ENCODE assay signal across 8 mouse cellular contexts in the genomic region with DNA sequence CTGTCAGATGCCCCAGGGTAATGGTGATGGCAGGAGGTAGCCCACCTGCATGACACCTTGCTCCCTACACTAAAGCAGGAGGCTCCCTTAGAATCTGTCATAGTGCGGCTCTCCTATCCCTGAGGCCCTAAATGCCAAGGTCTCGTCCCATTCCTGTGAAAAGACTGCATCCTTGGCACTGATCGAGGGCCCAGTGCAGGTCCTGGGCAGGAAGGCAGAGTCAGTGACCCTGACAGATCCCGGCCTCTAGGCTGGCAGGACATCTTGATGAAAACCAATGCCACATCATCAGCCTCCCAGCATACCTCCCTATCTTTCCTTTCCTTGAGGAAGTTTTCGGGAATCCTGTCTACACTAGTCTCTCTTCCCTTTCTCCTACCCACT. TPM values are rescaled to one million over a fixed set of nuclear protein-coding genes. Genes with fewer than 3 reads are reported as not detected.
DNase-seq lines count a peak whose midpoint lies in the region; ATAC-seq and TF ChIP-seq lines count a peak whose summit lies in the region.

No protein-coding gene starts in this region.

- no peaks in the 10 kb centered on the region for H3K9me3 ChIP-seq in heart, embryonic 10.5 days
- H3K9me3 ChIP-seq in ES-Bruce4 (replicated peaks; ENCODE audit: control insufficient read depth, insufficient read depth, low read length, poor library complexity, severe bottlenecking): no peaks in the 10 kb centered on the region
- no peaks in the 10 kb centered on the region for H3K9me3 ChIP-seq in forebrain, embryonic 16.5 days (ENCODE audit: control insufficient read depth, low read length)

- no peak for TF ChIP-seq EP300 in ES-Bruce4 (IDR thresholded peaks at IDR 0.05; ENCODE audit: insufficient read depth, low read depth, low read length)

- 59% methylated on average over 5 of the region's 5 CpGs for WGBS in heart, embryonic 10.5 days
- WGBS in forebrain, embryonic 16.5 days: 56% methylated on average over 5 of the region's 5 CpGs
- 65% methylated on average over 5 of the region's 5 CpGs for WGBS in macrophage (ENCODE audit: missing documents)

- H3K79me2 ChIP-seq in macrophage (ENCODE audit: inconsistent target): no peaks in the 10 kb centered on the region

- H3K4me3 ChIP-seq in heart, embryonic 10.5 days: peak overlapping the region; percentile 66
- H3K4me3 ChIP-seq in ES-Bruce4 (ENCODE audit: low read depth, low read length) (peak overlapping the region; percentile 72; the same call in 1 of the 2 replicates), macrophage (ENCODE audit: inconsistent target) (peak overlapping the region; percentile 45)
- peak overlapping the region; percentile 57 for H3K4me3 ChIP-seq in forebrain, embryonic 16.5 days (replicated peaks; ENCODE audit: low read length)

- H3K27ac ChIP-seq in heart, embryonic 10.5 days: peak overlapping the region; percentile 92
- H3K27ac ChIP-seq in ES-Bruce4 (ENCODE audit: insufficient read depth, low read length): no peak overlapping the region
- H3K27ac ChIP-seq in forebrain, embryonic 16.5 days (ENCODE audit: low read length): no peak overlapping the region
- 0 out of 2 replicates have a peak overlapping the region, but pooled peaks have one; percentile 36 for H3K27ac ChIP-seq in macrophage

- H3K4me2 ChIP-seq in forebrain, embryonic 16.5 days (ENCODE audit: low read length): peak overlapping the region; percentile 63

- ATAC-seq in forebrain, embryonic 16.5 days: no peak

- H3K27me3 ChIP-seq in heart, embryonic 10.5 days (ENCODE audit: insufficient read depth, poor library complexity, severe bottlenecking): peaks cover 40% of the 10 kb centered on the region
- no peaks in the 10 kb centered on the region for H3K27me3 ChIP-seq in ES-Bruce4 (ENCODE audit: control insufficient read depth, insufficient read depth, low read length, poor library complexity, severe bottlenecking)
- peaks cover 5% of the 10 kb centered on the region; the same call in 1 of the 2 replicates for H3K27me3 ChIP-seq in forebrain, embryonic 16.5 days (replicated peaks; ENCODE audit: control insufficient read depth, insufficient read depth, low read length)

- no peak for TF ChIP-seq CTCF in ES-Bruce4 (IDR thresholded peaks at IDR 0.05; ENCODE audit: low read depth, low read length)

- no peak for TF ChIP-seq POLR2A in ES-Bruce4 (IDR thresholded peaks at IDR 0.05; ENCODE audit: insufficient read depth, low read length)

- DNase-seq in heart, embryonic 10.5 days (ENCODE audit: low spot score): no peak
- no peak for DNase-seq in heart, adult 18-20 months
- no peak for DNase-seq in right cerebral cortex, postnatal 25 days
- no peak for DNase-seq in gastrocnemius, postnatal 4 days (ENCODE audit: low spot score in 2 of 2)
- DNase-seq in thymus, postnatal 10 days (ENCODE audit: low spot score in 2 of 2): no peak

- peaks cover 23% of the 10 kb centered on the region for H3K4me1 ChIP-seq in heart, embryonic 10.5 days
- no peaks in the 10 kb centered on the region for H3K4me1 ChIP-seq in ES-Bruce4 (ENCODE audit: control insufficient read depth, insufficient read depth, low read length)
- peaks cover 15% of the 10 kb centered on the region for H3K4me1 ChIP-seq in forebrain, embryonic 16.5 days (replicated peaks; ENCODE audit: control insufficient read depth, insufficient read depth, low read length)

- peak overlapping the region; percentile 74 for H3K9ac ChIP-seq in ES-Bruce4 (ENCODE audit: low read depth, poor library complexity, severe bottlenecking)
- peak overlapping the region; percentile 86 for H3K9ac ChIP-seq in forebrain, embryonic 16.5 days (replicated peaks; ENCODE audit: low read depth, low read length)

- H3K36me3 ChIP-seq in heart, embryonic 10.5 days: no peaks in the 10 kb centered on the region
- H3K36me3 ChIP-seq in ES-Bruce4 (ENCODE audit: control insufficient read depth, insufficient read depth, low read length, poor library complexity, severe bottlenecking) (no peaks in the 10 kb centered on the region), macrophage (ENCODE audit: inconsistent target) (no peaks in the 10 kb centered on the region)
- H3K36me3 ChIP-seq in forebrain, embryonic 16.5 days (ENCODE audit: control insufficient read depth, insufficient read depth): no peaks in the 10 kb centered on the region

RNA-seq across cellular contexts. Expression of gene Vwa1, which starts 5.0 kb away (rescaled TPM):
- polyA plus RNA-seq in heart, embryonic 10.5 days (2016; fragmentation: Nextera tagmentation; extraction: Ambion mirVana): 2.1 and 3.1 TPM in 2 replicates
- 10 to 100 TPM in 1 of 2 experiments, 1 to 10 TPM in 1; 7.1 to 14.6 TPM for total RNA-seq in heart, adult 18-20 months (2021)
- polyA plus RNA-seq in ES-Bruce4 (2011; ENCODE audit: insufficient read depth, insufficient read length, low read depth, missing spikeins) (0.67 and 0.99 TPM in 2 replicates), macrophage (2018) (0.09 to 0.10 TPM in 2 of 3 replicates, not detected in the other)
- 27.3 and 29.6 TPM in 2 replicates for polyA plus RNA-seq in forebrain, embryonic 16.5 days (2015; fragmentation: Nextera tagmentation; extraction: Ambion mirVana)
- total RNA-seq in macrophage (2018; cell fraction: chromatin; rRNA removed): 1 to 10 TPM in 1 of 26 experiments, under 1 TPM in 17, not detected in 8; 0.17 to 1.0 (median 0.36) TPM
- under 1 TPM in 12 of 26 experiments, not detected in 14; 0.04 to 0.10 (median 0.06) TPM for total RNA-seq in macrophage (2018; cell fraction: cytosol; rRNA removed)
- under 1 TPM in 14 of 26 experiments, not detected in 12; 0.12 to 0.98 (median 0.32) TPM for total RNA-seq in macrophage (2018; cell fraction: nucleus; rRNA removed)
- 10 to 100 TPM; 23.4 to 26.4 TPM for total RNA-seq in gastrocnemius, postnatal 4 days (2021)

RNA-seq across cellular contexts. Expression of gene Atad3a, which starts 8.6 kb away (rescaled TPM):
- polyA plus RNA-seq in heart, embryonic 10.5 days (2016; fragmentation: Nextera tagmentation; extraction: Ambion mirVana): 133 and 147 TPM in 2 replicates
- total RNA-seq in heart, adult 18-20 months (2021): 10 to 100 TPM; 44.6 to 44.8 TPM
- polyA plus RNA-seq in ES-Bruce4 (2011; ENCODE audit: insufficient read depth, insufficient read length, low read depth, missing spikeins) (78.2 and 89.5 TPM in 2 replicates), macrophage (2018) (11.3 to 32.7 TPM (median 12.1 TPM) in 3 replicates)
- polyA plus RNA-seq in forebrain, embryonic 16.5 days (2015; fragmentation: Nextera tagmentation; extraction: Ambion mirVana): 98.2 and 101 TPM in 2 replicates
- 100 to 1,000 TPM in 3 of 26 experiments, 10 to 100 TPM in 23; 15.5 to 134 (median 57.2) TPM for total RNA-seq in macrophage (2018; cell fraction: chromatin; rRNA removed)
- 10 to 100 TPM in 19 of 26 experiments, 1 to 10 TPM in 7; 7.1 to 15.2 (median 11.9) TPM for total RNA-seq in macrophage (2018; cell fraction: cytosol; rRNA removed)
- 10 to 100 TPM in 25 of 26 experiments, 1 to 10 TPM in 1; 8.5 to 86.6 (median 23.1) TPM for total RNA-seq in macrophage (2018; cell fraction: nucleus; rRNA removed)
- 10 to 100 TPM; 44.4 to 46.1 TPM for total RNA-seq in gastrocnemius, postnatal 4 days (2021)

RNA-seq across cellular contexts. Expression of gene Tmem88b, which starts 16.2 kb away (rescaled TPM):
- polyA plus RNA-seq in heart, embryonic 10.5 days (2016; fragmentation: Nextera tagmentation; extraction: Ambion mirVana): 2.1 and 4.7 TPM in 2 replicates
- total RNA-seq in heart, adult 18-20 months (2021): under 1 TPM; 0.42 to 0.85 TPM
- polyA plus RNA-seq in ES-Bruce4 (2011; ENCODE audit: insufficient read depth, insufficient read length, low read depth, missing spikeins): 0.26 and 0.40 TPM in 2 replicates
- polyA plus RNA-seq in forebrain, embryonic 16.5 days (2015; fragmentation: Nextera tagmentation; extraction: Ambion mirVana): 0.47 and 0.53 TPM in 2 replicates
- total RNA-seq in macrophage (2018; cell fraction: chromatin; rRNA removed): under 1 TPM in 4 of 26 experiments, not detected in 22; 0.16 to 0.35 (median 0.26) TPM
- total RNA-seq in macrophage (2018; cell fraction: cytosol; rRNA removed): under 1 TPM in 2 of 26 experiments, not detected in 24; 0.03 to 0.05 TPM
- total RNA-seq in macrophage (2018; cell fraction: nucleus; rRNA removed): under 1 TPM in 4 of 26 experiments, not detected in 22; 0.11 to 0.39 (median 0.18) TPM
- not detected in 3 replicates for polyA plus RNA-seq in macrophage (2018)
- total RNA-seq in gastrocnemius, postnatal 4 days (2021): 1 to 10 TPM; 3.8 to 5.1 TPM

RNA-seq across cellular contexts. Expression of gene Ankrd65, which starts 20.8 kb away (rescaled TPM):
- not detected in 2 replicates for polyA plus RNA-seq in heart, embryonic 10.5 days (2016; fragmentation: Nextera tagmentation; extraction: Ambion mirVana)
- total RNA-seq in heart, adult 18-20 months (2021): not detected
- polyA plus RNA-seq in ES-Bruce4 (2011; ENCODE audit: insufficient read depth, insufficient read length, low read depth, missing spikeins) (not detected in 2 replicates), macrophage (2018) (not detected in 3 replicates)
- polyA plus RNA-seq in forebrain, embryonic 16.5 days (2015; fragmentation: Nextera tagmentation; extraction: Ambion mirVana): not detected in 2 replicates
- not detected for total RNA-seq in macrophage (2018; cell fraction: chromatin; rRNA removed)
- total RNA-seq in macrophage (2018; cell fraction: cytosol; rRNA removed): not detected
- total RNA-seq in macrophage (2018; cell fraction: nucleus; rRNA removed): not detected
- under 1 TPM in 1 of 2 experiments, not detected in 1; 0.39 TPM for total RNA-seq in gastrocnemius, postnatal 4 days (2021)

RNA-seq across cellular contexts. Expression of gene Mrpl20, which starts 33.2 kb away (rescaled TPM):
- polyA plus RNA-seq in heart, embryonic 10.5 days (2016; fragmentation: Nextera tagmentation; extraction: Ambion mirVana): 176 and 226 TPM in 2 replicates
- total RNA-seq in heart, adult 18-20 months (2021): 10 to 100 TPM; 76.7 to 79.8 TPM
- 70.0 and 82.8 TPM in 2 replicates for polyA plus RNA-seq in ES-Bruce4 (2011; ENCODE audit: insufficient read depth, insufficient read length, low read depth, missing spikeins)
- 214 and 231 TPM in 2 replicates for polyA plus RNA-seq in forebrain, embryonic 16.5 days (2015; fragmentation: Nextera tagmentation; extraction: Ambion mirVana)
- 10 to 100 TPM in 18 of 26 experiments, 1 to 10 TPM in 8; 5.8 to 33.0 (median 14.3) TPM for total RNA-seq in macrophage (2018; cell fraction: chromatin; rRNA removed)
- 10 to 100 TPM; 53.8 to 83.6 (median 68.2) TPM for total RNA-seq in macrophage (2018; cell fraction: cytosol; rRNA removed)
- total RNA-seq in macrophage (2018; cell fraction: nucleus; rRNA removed): 10 to 100 TPM in 25 of 26 experiments, 1 to 10 TPM in 1; 9.4 to 33.6 (median 23.0) TPM
- polyA plus RNA-seq in macrophage (2018): 60.1 to 101 TPM (median 65.9 TPM) in 3 replicates
- total RNA-seq in gastrocnemius, postnatal 4 days (2021): 10 to 100 TPM; 61.5 to 67.5 TPM

Comparison
In these comparisons a context has a peak if more than half of its experiments do, and no peak if none do; other contexts are left out.
1. H3K27ac ChIP-seq: peak in heart, embryonic 10.5 days (single experiment) and macrophage (single experiment); none in ES-Bruce4 (single experiment) and forebrain, embryonic 16.5 days (single experiment).
2. Peak in every context shown above with its lines, with median percentiles within 50 percentile points of each other: H3K4me3 ChIP-seq.